Mouse (Mus musculus) olfactory bulb, adult 2 months (tissue): ENCODE data around the gene Ube2v1. TPM values are rescaled to one million over a fixed set of nuclear protein-coding genes. Genes with fewer than 3 reads are reported as not detected.
A peak's percentile ranks its signal among the peaks of the same experiment; 100 is the strongest.

ENCODE experiments used
- H3K27ac ChIP-seq: fragments of 200-500 bp; 2 replicates; pipeline ENCODE4 v1.5.1; 2012; ENCODE audit warnings: low read depth, low read length; ENCODE audit not compliant: insufficient read depth
- H3K4me1 ChIP-seq: fragments of 200-500 bp; 2 replicates; pipeline ENCODE4 v1.6.1; 2012; ENCODE audit warnings: low read length; ENCODE audit not compliant: control insufficient read depth, insufficient read depth
- H3K4me3 ChIP-seq: fragments of 200-500 bp; 2 replicates; pipeline ENCODE4 v1.5.1; 2012; ENCODE audit warnings: mild to moderate bottlenecking, low read depth, low read length, moderate library complexity; ENCODE audit not compliant: insufficient read depth
- CTCF ChIP-seq: fragments of 200-500 bp; IDR thresholded peaks from 2 replicates; pipeline ENCODE4 v1.5.1; 2012; ENCODE audit warnings: low read depth, mild to moderate bottlenecking, low read length, moderate library complexity; ENCODE audit not compliant: insufficient read depth
- POLR2A ChIP-seq: fragments of 200-500 bp; IDR thresholded peaks from 2 replicates; pipeline ENCODE4 v1.6.1; 2012; ENCODE audit warnings: mild to moderate bottlenecking, low read depth, low read length, moderate library complexity; ENCODE audit not compliant: insufficient read depth
- WGBS: fragments of 180-500 bp; shearing (Covaris S2); methylation state at CpG from one replicate; pipeline ENCODE4 v1.1.7; 2018; 5-methylcytosine and 5-hydroxymethylcytosine counted together
- polyA plus RNA-seq: library from polyadenylated mRNA; stranded (reverse); fragments of >200 nt; gene quantifications from 2 replicates; pipeline ENCODE4 v1.2.4, GENCODE M21; 2012; ENCODE audit warnings: low replicate concordance; ENCODE audit not compliant: missing spikeins, insufficient read depth, insufficient read length

Ube2v1 gene
- polyA plus RNA-seq, 1 experiment: not detected

DNA sequence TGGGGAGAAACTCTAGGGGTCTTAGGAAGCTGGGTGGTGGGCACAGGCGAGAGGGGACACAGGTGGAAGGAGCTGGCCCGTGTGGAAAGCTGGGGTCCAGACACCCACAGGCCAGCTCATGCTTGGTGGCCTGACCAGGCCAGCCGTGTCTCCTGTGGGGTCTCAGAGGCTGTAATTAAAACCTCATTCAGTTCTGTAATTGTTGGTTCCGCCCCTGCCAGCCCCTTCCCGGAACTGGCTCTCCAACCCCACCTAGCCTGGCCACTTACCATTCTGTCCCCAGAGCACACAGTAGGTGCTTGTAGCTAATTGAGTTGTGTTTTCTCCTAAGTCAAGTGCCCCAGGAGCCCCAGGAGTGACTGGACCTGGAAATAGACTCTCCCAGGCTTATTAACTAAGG lies 32.7 kb downstream of the Ube2v1 start:
- WGBS: 85% methylated on average over 5 of the region's 5 CpGs
- H3K27ac ChIP-seq: no peak overlapping the region
- TF ChIP-seq CTCF (no peak), POLR2A (no peak)

DNA sequence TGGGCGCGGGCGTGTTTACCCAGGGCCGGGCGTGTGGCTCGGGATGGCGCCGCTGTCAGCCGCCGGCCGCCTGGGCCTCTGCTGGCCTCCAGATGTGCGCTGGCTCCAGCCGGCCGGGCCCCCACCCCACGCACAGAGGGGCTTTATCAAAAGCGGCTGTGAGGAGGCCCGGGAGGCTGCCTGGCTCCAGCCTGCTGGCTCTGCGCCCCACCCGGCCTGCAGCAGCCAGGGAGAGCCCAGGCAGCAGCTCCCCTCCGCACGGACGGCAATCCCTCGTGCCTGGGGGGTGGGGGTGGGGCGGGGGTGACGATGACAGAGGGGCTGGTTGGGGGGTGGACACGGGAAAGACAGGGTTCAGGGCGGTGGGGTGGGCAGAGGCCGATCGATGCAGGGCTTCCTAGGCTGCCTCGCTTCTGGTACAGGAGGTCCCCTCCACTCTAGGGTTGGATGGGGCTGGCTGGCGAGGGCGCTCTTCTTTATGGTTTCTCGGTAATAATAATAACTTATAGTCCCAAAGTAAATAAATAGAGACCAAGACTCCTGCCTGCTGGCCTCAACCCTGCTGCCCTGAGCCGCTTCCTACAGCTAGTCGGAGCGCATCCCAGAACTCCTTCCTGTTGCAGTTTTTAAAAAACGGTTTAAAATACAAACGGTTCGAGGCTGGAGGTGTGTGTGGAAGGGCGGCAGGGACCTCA lies 34.3 kb downstream of the Ube2v1 start:
- no peak overlapping the region for H3K27ac ChIP-seq
- H3K4me3 ChIP-seq: no peak overlapping the region
- H3K4me1 ChIP-seq: peaks cover 44% of the 10 kb centered on the region
- 45% methylated on average over 39 of the region's 40 CpGs for WGBS
- TF ChIP-seq CTCF: no peak
- TF ChIP-seq POLR2A: no peak

More for the DNA sequence above, 32.7 kb downstream of the Ube2v1 start:
- H3K4me3 ChIP-seq: no peak overlapping the region
- peaks cover 34% of the 10 kb centered on the region for H3K4me1 ChIP-seq

DNA sequence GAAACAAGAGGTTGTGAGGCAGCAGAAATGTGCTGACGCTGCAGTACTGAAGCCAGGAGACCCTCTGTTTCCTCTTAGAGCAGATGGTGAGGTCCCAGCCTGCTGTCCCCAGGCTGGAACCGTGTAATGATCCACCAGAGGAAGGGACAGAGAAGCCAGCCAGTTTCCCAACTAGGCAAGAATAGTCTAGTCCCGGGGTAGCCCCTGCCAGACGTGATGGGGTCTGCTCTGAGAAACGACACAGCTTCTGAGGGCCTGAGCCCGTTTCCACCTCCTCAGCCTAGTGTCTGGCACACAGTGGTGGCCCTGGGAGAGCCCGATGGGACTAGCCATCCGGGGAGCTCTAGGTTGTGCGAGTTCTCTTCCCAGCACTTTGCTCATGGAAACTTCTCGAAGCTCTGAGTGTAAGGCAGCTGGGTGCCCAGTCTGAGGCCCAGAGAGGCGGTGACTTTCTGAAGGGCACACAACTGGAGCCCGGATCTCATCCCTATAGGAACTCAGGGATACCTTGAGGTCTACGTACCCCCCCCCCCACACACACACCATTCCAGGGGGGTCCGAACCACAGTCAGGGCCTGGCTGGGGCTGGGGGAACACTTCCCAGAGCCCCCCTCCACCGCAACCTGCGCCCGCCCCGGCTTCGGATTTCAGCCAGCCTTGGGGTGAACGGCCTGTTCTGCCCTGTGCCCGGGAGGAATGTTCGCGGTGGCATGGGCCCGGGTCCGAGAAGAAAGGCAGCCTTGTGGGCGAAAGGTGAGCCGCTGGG lies 35.0 kb downstream of the Ube2v1 start:
- Histone ChIP-seq H3K4me3 (no peak overlapping the region), H3K4me1 (peaks cover 44% of the 10 kb centered on the region), H3K27ac (no peak overlapping the region)
- 63% methylated on average over 27 of the region's 27 CpGs for WGBS
- TF ChIP-seq POLR2A: no peak
- TF ChIP-seq CTCF: no peak

DNA sequence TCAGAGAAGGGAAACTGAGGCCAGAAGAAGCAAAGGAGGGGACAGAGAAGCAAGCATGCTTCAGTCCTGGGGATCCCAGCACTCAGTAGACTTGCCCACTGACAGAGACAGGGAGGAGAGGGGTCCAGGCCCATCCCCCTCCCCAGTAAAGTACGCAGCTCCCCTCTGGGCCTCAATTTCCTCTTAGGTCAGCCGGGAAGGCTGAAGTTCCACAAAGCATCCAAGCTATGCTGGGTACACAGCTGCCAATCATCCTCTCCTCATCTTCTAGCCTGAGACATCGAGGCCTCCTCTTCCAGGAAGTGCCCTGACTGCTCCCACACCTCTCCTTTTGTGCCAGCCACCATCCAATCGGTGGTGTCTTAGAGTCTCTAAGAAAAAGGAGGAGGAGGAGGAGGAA lies 35.6 kb downstream of the Ube2v1 start:
- Histone ChIP-seq H3K27ac (no peak overlapping the region), H3K4me1 (peaks cover 44% of the 10 kb centered on the region), H3K4me3 (no peak overlapping the region)
- WGBS: 72% methylated on average over 4 of the region's 4 CpGs
- no peak for TF ChIP-seq CTCF
- TF ChIP-seq POLR2A: no peak

DNA sequence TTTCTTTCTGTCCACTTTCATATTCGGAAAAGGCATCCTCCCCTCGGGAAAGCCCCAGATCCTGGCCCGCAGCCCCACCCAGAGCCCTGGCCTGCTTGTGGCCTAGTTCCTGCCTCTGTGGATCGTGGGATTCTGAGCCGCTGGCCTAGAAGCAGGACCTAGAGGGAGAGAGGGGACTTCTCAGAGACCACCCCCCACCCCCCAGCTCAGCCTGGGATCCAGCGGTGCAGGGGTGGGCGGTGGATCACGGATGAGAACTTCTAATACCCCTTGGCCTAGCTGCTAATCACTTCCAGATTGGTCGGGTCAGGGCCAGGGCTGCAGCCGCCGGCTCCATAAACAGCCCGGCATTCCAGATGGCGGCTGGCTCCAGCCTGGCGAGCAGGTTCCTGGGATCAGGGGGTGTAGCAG lies 36.1 kb downstream of the Ube2v1 start:
- H3K27ac ChIP-seq: no peak overlapping the region
- TF ChIP-seq POLR2A: no peak
- no peak for TF ChIP-seq CTCF
- no peak overlapping the region for H3K4me3 ChIP-seq
- 81% methylated on average over 14 of the region's 14 CpGs for WGBS
- H3K4me1 ChIP-seq: peaks cover 44% of the 10 kb centered on the region

DNA sequence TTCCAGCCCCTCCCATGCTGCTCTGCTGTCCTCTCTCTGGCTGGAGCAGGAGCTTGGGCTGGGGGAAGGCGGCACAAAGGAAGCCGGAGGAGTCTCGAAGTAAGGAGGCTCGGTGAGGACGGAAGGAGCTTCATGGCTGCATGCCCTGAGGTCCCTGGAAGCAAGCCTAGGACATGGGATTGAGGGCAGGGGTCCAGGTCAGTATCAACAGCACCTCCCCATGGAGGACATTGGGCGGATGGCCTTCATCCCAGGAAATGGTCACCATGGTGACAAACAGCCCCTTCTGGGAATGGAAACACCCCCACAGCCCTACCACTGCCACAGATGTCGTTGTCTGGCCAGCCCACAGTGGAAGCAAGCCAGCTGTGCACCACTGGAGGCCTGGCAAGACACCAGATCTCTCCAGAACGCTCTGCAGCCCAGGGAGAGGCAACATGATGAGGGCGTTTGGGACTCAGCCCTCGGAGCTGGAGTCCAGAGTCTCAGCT lies 37.4 kb downstream of the Ube2v1 start:
- H3K4me1 ChIP-seq: peaks cover 44% of the 10 kb centered on the region
- 13% methylated on average over 10 of the region's 10 CpGs for WGBS

DNA sequence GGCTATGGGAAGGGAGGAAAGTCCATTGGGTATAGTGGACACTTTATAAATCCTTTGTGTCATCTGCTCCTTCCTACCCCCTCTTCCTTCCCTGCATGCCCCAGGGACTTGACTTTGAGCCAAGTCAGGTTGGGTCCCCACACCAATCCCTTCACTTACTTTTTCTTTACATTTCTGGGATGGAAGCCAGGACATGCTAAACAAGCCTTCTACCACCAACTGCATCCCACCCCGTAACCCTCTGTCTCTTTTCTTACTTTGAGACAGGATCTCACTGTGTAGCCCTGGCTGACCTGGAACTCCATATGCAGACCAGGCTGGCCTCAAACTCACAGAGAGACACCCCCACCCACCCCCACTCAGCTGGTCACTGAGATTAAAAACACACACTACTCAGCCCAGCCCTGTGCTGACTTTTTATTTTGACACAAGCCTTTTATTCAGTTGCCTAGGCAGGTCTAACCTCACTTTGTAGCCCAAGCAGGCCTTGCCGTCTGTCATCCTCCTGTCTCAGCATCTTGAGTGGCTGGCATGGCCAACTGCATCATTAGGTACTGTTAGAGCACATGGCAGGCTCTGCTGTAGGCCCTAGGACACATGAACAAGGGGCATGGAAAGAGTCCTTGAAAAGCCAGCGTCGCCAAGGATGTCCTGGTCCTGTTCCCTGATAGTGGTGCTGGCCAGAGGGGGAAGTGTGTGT lies 38.2 kb downstream of the Ube2v1 start:
- 86% methylated on average over 4 of the region's 4 CpGs for WGBS
- TF ChIP-seq POLR2A (no peak), CTCF (no peak)
- Histone ChIP-seq H3K4me1 (peaks cover 49% of the 10 kb centered on the region), H3K4me3 (no peak overlapping the region), H3K27ac (peak overlapping the region; percentile 70)

More for the DNA sequence above, 37.4 kb downstream of the Ube2v1 start:
- H3K27ac ChIP-seq: peak overlapping the region; percentile 70
- TF ChIP-seq CTCF (no peak), POLR2A (no peak)
- no peak overlapping the region for H3K4me3 ChIP-seq

DNA sequence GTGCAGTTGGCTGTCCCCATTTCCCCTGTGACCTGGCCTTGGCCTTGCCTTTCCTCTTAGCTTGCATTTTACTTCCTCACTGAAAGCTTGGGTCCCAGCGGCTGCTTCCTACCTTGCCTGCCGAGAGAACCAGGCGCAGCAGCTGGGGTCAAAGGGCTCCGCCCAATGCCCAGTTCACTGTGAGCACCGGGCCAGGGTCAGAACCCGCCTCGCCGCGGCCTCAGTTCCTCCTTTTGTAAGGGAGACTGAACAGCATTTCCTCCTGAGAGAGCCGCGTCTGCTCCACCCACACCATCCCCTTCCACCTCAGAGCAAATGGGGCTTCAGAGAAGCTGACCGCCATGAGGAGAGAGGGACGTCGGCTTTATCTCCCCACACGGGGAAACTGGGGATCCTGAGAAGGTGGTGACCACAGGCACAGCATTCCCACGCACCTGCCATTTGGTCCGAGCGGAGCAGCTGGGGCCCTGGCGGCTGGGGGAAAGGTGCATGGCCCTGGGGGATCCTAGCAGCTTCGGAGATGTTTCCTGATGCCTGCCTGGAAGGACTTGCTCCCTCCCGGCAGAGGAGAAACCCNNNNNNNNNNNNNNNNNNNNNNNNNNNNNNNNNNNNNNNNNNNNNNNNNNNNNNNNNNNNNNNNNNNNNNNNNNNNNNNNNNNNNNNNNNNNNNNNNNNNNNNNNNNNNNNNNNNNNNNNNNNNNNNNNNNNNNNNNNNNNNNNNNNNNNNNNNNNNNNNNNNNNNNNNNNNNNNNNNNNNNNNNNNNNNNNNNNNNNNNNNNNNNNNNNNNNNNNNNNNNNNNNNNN lies 42.9 kb downstream of the Ube2v1 start:
- H3K4me3 ChIP-seq: peak overlapping the region; percentile 17
- TF ChIP-seq CTCF: no peak
- H3K4me1 ChIP-seq: peaks cover 20% of the 10 kb centered on the region
- 44% methylated on average over 21 of the region's 21 CpGs for WGBS
- peak overlapping the region; percentile 22; the same call in 1 of the 2 replicates for H3K27ac ChIP-seq
